Mouse (Mus musculus): ENCODE measurements around the gene Tanc1. TPM values are rescaled to one million over a fixed set of nuclear protein-coding genes. Genes with fewer than 3 reads are reported as not detected.

Gene Tanc1
- total and polyA plus RNA-seq, 2 experiments from 2014 or later: 2.7 to 7.3 TPM

DNA sequence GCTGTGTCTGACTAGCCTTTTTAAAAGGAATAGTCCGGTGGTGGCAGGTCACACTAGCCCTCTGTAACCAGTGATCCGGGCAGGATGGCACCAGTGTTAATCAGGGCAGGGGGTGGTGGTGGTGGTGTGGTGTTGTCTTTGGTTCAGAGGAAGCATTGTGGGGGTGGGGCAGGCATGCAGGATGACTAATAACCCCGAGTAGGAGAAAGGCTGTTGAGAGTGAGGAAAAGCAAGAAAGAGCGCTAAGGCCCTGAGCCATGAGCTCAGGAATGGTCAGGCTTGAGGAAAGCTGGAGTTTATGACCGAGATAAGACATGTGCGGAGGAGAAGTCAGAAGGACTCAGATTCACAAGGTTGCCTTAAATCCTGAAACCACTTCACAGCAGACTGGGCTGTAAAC lies 64.6 kb downstream of the Tanc1 start:
- no peak for ATAC-seq (ENCODE audit: low FRiP score)
- Histone ChIP-seq H3K4me2 (ENCODE audit: low read depth, low read length, poor library complexity, severe bottlenecking) (no peak overlapping the region), H3K27ac (ENCODE audit: low read depth, low read length) (no peak overlapping the region), H3K36me3 (ENCODE audit: insufficient read depth, low read length) (no peaks in the 10 kb centered on the region), H3K4me1 (ENCODE audit: insufficient read depth, low read length) (no peaks in the 10 kb centered on the region), H3K9ac (replicated peaks; ENCODE audit: low read length, poor library complexity, severe bottlenecking) (no peak overlapping the region), H3K9me3 (ENCODE audit: low read length) (no peaks in the 10 kb centered on the region), H3K4me3 (ENCODE audit: low read depth, low read length) (no peak overlapping the region), H3K27me3 (ENCODE audit: insufficient read depth, low read length) (no peaks in the 10 kb centered on the region)
- DNase-seq (ENCODE audit: low spot score): no peak
- 71% methylated on average over 6 of the region's 6 CpGs for WGBS
- TF ChIP-seq CTCF (IDR thresholded peaks at IDR 0.05): no peak

GRCm38 (mm10) chr2:59679424-59680020 lies 67.7 kb downstream of the Tanc1 start:
- Histone ChIP-seq H3K4me3 (ENCODE audit: low read depth, low read length) (no peak overlapping the region), H3K4me1 (ENCODE audit: insufficient read depth, low read length) (no peaks in the 10 kb centered on the region), H3K9me3 (ENCODE audit: low read length) (no peaks in the 10 kb centered on the region), H3K4me2 (ENCODE audit: low read depth, low read length, poor library complexity, severe bottlenecking) (no peak overlapping the region), H3K27ac (ENCODE audit: low read depth, low read length) (no peak overlapping the region), H3K27me3 (ENCODE audit: insufficient read depth, low read length) (no peaks in the 10 kb centered on the region), H3K36me3 (ENCODE audit: insufficient read depth, low read length) (no peaks in the 10 kb centered on the region), H3K9ac (replicated peaks; ENCODE audit: low read length, poor library complexity, severe bottlenecking) (no peak overlapping the region)
- ATAC-seq (ENCODE audit: low FRiP score) (no peak), DNase-seq (ENCODE audit: low spot score) (no peak)
- WGBS: 74% methylated on average over 10 of the region's 10 CpGs
- no peak for TF ChIP-seq CTCF (IDR thresholded peaks at IDR 0.05)

GRCm38 (mm10) chr2:59680736-59681135 lies 68.9 kb downstream of the Tanc1 start:
- no peak overlapping the region for H3K27ac ChIP-seq (ENCODE audit: low read depth, low read length)
- 89% methylated on average over 5 of the region's 5 CpGs for WGBS
- DNase-seq (ENCODE audit: low spot score) (no peak), ATAC-seq (ENCODE audit: low FRiP score) (no peak)
- no peaks in the 10 kb centered on the region for H3K9me3 ChIP-seq (ENCODE audit: low read length)
- H3K9ac ChIP-seq (replicated peaks; ENCODE audit: low read length, poor library complexity, severe bottlenecking): no peak overlapping the region
- no peaks in the 10 kb centered on the region for H3K36me3 ChIP-seq (ENCODE audit: insufficient read depth, low read length)
- H3K4me3 ChIP-seq (ENCODE audit: low read depth, low read length): no peak overlapping the region
- no peaks in the 10 kb centered on the region for H3K27me3 ChIP-seq (ENCODE audit: insufficient read depth, low read length)
- no peaks in the 10 kb centered on the region for H3K4me1 ChIP-seq (ENCODE audit: insufficient read depth, low read length)
- no peak overlapping the region for H3K4me2 ChIP-seq (ENCODE audit: low read depth, low read length, poor library complexity, severe bottlenecking)
- TF ChIP-seq CTCF (IDR thresholded peaks at IDR 0.05): no peak

DNA sequence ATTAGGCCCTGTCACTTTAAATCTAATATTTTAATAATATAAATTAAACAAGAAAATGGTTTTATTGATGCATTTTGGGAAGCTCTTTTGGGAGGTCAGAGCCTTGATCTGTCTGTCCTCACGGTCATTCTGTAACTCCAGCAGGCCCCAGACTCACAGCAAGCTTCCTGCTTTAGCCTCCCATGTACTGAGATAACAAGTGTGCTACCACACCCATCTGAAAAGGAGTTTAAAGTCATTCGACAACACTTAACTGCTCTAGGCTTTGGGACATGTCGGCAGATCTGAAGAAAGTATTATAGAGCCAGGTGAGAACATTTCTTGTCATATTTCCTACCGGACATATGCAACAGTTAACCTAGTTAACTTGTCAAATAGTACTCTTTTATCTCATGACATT lies 69.3 kb downstream of the Tanc1 start:
- 95% methylated on average over 4 of the region's 4 CpGs for WGBS
- Histone ChIP-seq H3K27ac (ENCODE audit: low read depth, low read length) (no peak overlapping the region), H3K9ac (replicated peaks; ENCODE audit: low read length, poor library complexity, severe bottlenecking) (no peak overlapping the region), H3K4me1 (ENCODE audit: insufficient read depth, low read length) (no peaks in the 10 kb centered on the region), H3K27me3 (ENCODE audit: insufficient read depth, low read length) (no peaks in the 10 kb centered on the region), H3K36me3 (ENCODE audit: insufficient read depth, low read length) (no peaks in the 10 kb centered on the region), H3K4me3 (ENCODE audit: low read depth, low read length) (no peak overlapping the region), H3K9me3 (ENCODE audit: low read length) (no peaks in the 10 kb centered on the region), H3K4me2 (ENCODE audit: low read depth, low read length, poor library complexity, severe bottlenecking) (no peak overlapping the region)
- DNase-seq (ENCODE audit: low spot score) (no peak), ATAC-seq (ENCODE audit: low FRiP score) (no peak)
- TF ChIP-seq CTCF (IDR thresholded peaks at IDR 0.05): no peak

DNA sequence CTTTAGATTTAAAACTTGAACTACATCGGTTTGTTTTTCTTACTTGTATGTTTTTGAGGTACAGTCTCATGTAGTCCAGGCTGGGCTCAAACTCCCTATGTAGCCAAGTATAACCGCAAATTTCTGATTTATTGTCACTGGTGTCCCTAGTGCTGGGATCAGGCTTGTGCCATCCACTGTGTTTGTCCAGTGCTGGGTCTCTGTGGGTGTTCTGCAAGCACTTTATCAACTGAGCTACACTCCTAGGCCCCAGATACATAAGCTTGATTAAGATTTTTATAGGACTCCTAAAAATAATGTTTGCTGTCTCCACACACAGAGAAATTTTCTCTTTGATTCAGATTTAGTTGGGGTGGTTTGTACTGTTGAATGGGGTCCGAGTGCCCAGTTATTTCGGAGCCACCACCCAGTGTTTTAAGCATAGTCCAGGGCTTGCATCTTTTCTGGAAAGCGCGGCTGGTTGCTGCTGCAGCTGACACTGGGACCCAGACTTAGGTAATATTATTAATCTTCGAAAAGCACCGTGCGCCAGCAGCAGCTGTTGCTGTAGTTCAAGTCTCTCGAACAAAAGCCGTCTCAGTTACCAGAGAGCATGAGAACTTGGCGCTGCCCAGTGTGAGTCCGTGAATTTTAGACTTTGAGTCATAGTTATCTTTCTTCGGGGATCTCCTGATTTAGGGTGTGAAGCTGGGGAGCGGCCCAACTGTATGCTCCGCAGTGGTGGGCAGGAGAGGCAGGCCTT lies 73.2 kb downstream of the Tanc1 start:
- H3K27ac ChIP-seq (ENCODE audit: low read depth, low read length): no peak overlapping the region
- no peak for TF ChIP-seq CTCF (IDR thresholded peaks at IDR 0.05)
- no peaks in the 10 kb centered on the region for H3K36me3 ChIP-seq (ENCODE audit: insufficient read depth, low read length)
- ATAC-seq (ENCODE audit: low FRiP score) (no peak), DNase-seq (ENCODE audit: low spot score) (no peak)
- no peak overlapping the region for H3K4me2 ChIP-seq (ENCODE audit: low read depth, low read length, poor library complexity, severe bottlenecking)
- H3K27me3 ChIP-seq (ENCODE audit: insufficient read depth, low read length): no peaks in the 10 kb centered on the region
- H3K9me3 ChIP-seq (ENCODE audit: low read length): no peaks in the 10 kb centered on the region
- WGBS: 84% methylated on average over 16 of the region's 16 CpGs
- no peaks in the 10 kb centered on the region for H3K4me1 ChIP-seq (ENCODE audit: insufficient read depth, low read length)
- H3K4me3 ChIP-seq (ENCODE audit: low read depth, low read length): no peak overlapping the region
- H3K9ac ChIP-seq (replicated peaks; ENCODE audit: low read length, poor library complexity, severe bottlenecking): no peak overlapping the region

- 99% methylated on average over 4 of the region's 4 CpGs for WGBS
- H3K9me3 ChIP-seq (ENCODE audit: low read length): no peaks in the 10 kb centered on the region
- no peak overlapping the region for H3K4me2 ChIP-seq (ENCODE audit: low read depth, low read length, poor library complexity, severe bottlenecking)
- no peaks in the 10 kb centered on the region for H3K4me1 ChIP-seq (ENCODE audit: insufficient read depth, low read length)
- DNase-seq (ENCODE audit: low spot score): no peak
- no peak for ATAC-seq (ENCODE audit: low FRiP score)
- H3K4me3 ChIP-seq (ENCODE audit: low read depth, low read length): no peak overlapping the region
- no peaks in the 10 kb centered on the region for H3K27me3 ChIP-seq (ENCODE audit: insufficient read depth, low read length)
- H3K36me3 ChIP-seq (ENCODE audit: insufficient read depth, low read length): no peaks in the 10 kb centered on the region
- no peak for TF ChIP-seq CTCF (IDR thresholded peaks at IDR 0.05)
- no peak overlapping the region for H3K27ac ChIP-seq (ENCODE audit: low read depth, low read length)
- H3K9ac ChIP-seq (replicated peaks; ENCODE audit: low read length, poor library complexity, severe bottlenecking): no peak overlapping the region
These were observed 73.7 kb downstream of the Tanc1 start for GRCm38 (mm10) chr2:59685606-59685950.

All from midbrain, postnatal 0 days (tissue).